Mouse (Mus musculus): ENCODE data around the gene Hist1h2bq. TPM values are rescaled to one million over a fixed set of nuclear protein-coding genes. Genes with fewer than 3 reads are reported as not detected.
"Not testable (repeated sequence)": the region's sequence is repeated elsewhere in the genome, so short reads cannot be mapped to it uniquely, and the experiment has no call there.

The Hist1h2bq gene
- polyA plus RNA-seq, 1 experiment from 2014 or later: 9.6 TPM

- not testable (repeated sequence) for H3K36me3 ChIP-seq (ENCODE audit: control insufficient read depth, insufficient read depth, low read length); H3K27me3 ChIP-seq (ENCODE audit: control insufficient read depth, insufficient read depth, low read length); H3K9me3 ChIP-seq (ENCODE audit: control insufficient read depth, low read length); ATAC-seq (ENCODE audit: insufficient number of reproducible peaks, insufficient read depth, low FRiP score, low read depth)
- H3K4me2 ChIP-seq (ENCODE audit: low read length): peak overlapping the region; percentile 77
- H3K9ac ChIP-seq (ENCODE audit: low read length): peak overlapping the region; percentile 82
- WGBS: 2% methylated on average over 17 of the region's 35 CpGs
- H3K4me1 ChIP-seq (ENCODE audit: control insufficient read depth in 2 of 2, insufficient read depth in 2 of 2, low read length in 2 of 2): peaks cover 7 to 34% of the 10 kb centered on the region in 2 experiments
- H3K27ac ChIP-seq (replicated peaks in 1 of 2; ENCODE audit: control insufficient read depth in 1 of 2, insufficient read depth in 1 of 2, low read depth in 2 of 2, low read length in 2 of 2): peak overlapping the region; percentile 84 to 85
- peak overlapping the region; percentile 44 to 52 for H3K4me3 ChIP-seq (ENCODE audit: control insufficient read depth in 1 of 2, insufficient read depth in 1 of 2, low read depth in 1 of 2, low read length in 2 of 2)
These were observed 27.4 kb downstream of the Hist1h2bq start for GRCm38 (mm10) chr13:21782361-21783254.

GRCm38 (mm10) chr13:21781639-21782038 lies 28.4 kb downstream of the Hist1h2bq start:
- no peak for ATAC-seq (ENCODE audit: insufficient number of reproducible peaks, insufficient read depth, low FRiP score, low read depth)
- no peak overlapping the region for H3K9ac ChIP-seq (ENCODE audit: low read length)
- no peak overlapping the region for H3K27ac ChIP-seq (replicated peaks in 1 of 2; ENCODE audit: control insufficient read depth in 1 of 2, insufficient read depth in 1 of 2, low read depth in 2 of 2, low read length in 2 of 2)
- H3K4me1 ChIP-seq (ENCODE audit: control insufficient read depth in 2 of 2, insufficient read depth in 2 of 2, low read length in 2 of 2): peaks cover 7 to 34% of the 10 kb centered on the region in 2 experiments
- H3K9me3 ChIP-seq (ENCODE audit: control insufficient read depth, low read length): no peaks in the 10 kb centered on the region
- H3K36me3 ChIP-seq (ENCODE audit: control insufficient read depth, insufficient read depth, low read length): no peaks in the 10 kb centered on the region
- no peak overlapping the region for H3K4me2 ChIP-seq (ENCODE audit: low read length)
- H3K4me3 ChIP-seq (ENCODE audit: control insufficient read depth in 1 of 2, insufficient read depth in 1 of 2, low read depth in 1 of 2, low read length in 2 of 2): no peak overlapping the region
- H3K27me3 ChIP-seq (ENCODE audit: control insufficient read depth, insufficient read depth, low read length): no peaks in the 10 kb centered on the region
- 94% methylated on average over 1 of the region's 1 CpGs for WGBS

DNA sequence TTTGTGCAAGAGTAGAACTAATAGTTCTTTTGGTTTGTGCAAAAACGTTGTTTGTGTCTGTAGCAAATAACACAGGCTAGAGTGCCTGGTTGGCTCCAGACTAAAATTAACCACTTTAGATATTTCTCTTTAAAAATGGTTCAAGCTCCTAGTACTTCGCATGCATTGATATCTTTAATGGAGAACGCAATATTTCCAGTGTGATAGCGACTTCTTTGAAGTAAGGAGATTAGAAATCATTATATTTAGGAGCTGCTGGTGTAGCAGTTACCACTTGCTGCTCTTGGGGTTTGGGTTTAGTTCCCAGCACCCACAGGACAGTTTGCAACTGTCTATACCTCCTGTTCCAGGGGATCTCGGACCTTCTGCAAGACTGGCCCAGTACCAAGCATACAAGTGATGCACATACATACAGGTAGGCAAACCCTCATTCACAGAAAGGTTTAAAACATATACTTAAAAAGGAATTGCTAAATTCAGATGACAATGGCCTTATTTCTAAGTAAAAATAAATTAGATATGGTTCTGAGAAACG lies 28.9 kb downstream of the Hist1h2bq start:
- Histone ChIP-seq H3K9ac (ENCODE audit: low read length) (peak overlapping the region; percentile 84), H3K4me1 (ENCODE audit: control insufficient read depth in 2 of 2, insufficient read depth in 2 of 2, low read length in 2 of 2) (peaks cover 6 to 29% of the 10 kb centered on the region in 2 experiments), H3K27ac (replicated peaks in 1 of 2; ENCODE audit: control insufficient read depth in 1 of 2, insufficient read depth in 1 of 2, low read depth in 2 of 2, low read length in 2 of 2) (peak overlapping the region in 1 of 2 experiments; percentile 88; a peak in 3 of 4 replicates), H3K27me3 (ENCODE audit: control insufficient read depth, insufficient read depth, low read length) (no peaks in the 10 kb centered on the region), H3K4me3 (ENCODE audit: control insufficient read depth in 1 of 2, insufficient read depth in 1 of 2, low read depth in 1 of 2, low read length in 2 of 2) (peak overlapping the region in 1 of 2 experiments; percentile 60; a peak in 2 of 4 replicates), H3K36me3 (ENCODE audit: control insufficient read depth, insufficient read depth, low read length) (no peaks in the 10 kb centered on the region), H3K9me3 (ENCODE audit: control insufficient read depth, low read length) (no peaks in the 10 kb centered on the region), H3K4me2 (ENCODE audit: low read length) (peak overlapping the region; percentile 92)
- 41% methylated on average over 6 of the region's 6 CpGs for WGBS
- ATAC-seq (ENCODE audit: insufficient number of reproducible peaks, insufficient read depth, low FRiP score, low read depth): no peak

DNA sequence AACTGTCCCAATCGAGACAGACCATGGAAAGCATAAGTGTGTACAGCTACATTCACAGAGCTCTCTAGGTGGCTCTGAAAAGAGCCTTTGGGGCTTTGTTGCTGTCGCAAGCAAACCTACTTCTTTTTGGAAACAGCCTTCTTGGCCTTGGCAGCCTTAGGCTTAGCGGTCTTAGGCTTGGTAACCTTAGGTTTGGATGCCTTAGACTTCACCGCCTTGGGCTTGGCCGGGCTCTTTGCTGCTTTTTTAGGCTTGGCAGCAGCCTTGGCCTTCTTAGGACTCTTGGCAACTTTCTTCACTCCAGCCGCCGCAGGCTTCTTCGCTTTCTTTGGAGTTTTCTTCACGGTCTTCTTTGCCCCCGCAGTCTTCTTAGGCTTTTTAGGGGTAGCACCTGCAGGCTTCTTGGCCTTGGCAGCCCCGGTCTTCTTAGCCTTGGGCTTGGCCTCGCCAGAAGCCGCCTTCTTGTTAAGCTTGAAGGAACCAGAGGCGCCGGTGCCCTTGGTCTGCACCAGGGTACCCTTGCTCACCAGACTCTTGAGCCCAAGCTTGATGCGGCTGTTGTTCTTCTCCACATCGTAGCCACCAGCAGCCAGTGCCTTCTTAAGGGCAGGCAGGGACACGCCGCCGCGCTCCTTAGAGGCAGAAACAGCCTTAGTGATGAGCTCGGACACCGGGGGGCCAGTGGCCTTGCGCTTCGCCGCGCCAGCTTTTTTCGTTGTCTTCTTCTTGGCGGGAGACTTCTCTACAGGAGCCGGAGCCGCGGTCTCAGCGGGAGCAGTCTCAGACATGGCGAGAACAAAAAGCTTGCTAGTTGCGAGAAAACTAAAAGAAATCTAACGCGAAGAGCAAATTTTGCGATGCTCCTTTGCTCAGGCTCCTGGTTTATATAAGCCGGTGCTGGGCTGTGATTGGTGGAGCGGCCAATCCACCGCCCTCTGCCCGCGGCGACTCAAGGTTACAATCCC lies 29.9 kb downstream of the Hist1h2bq start, which contains the start of gene Hist1h1b:
TSS of gene Hist1h1b (minus strand) at position 859 of the 965 bp plus-strand sequence.
- H3K4me3 ChIP-seq (ENCODE audit: control insufficient read depth in 1 of 2, insufficient read depth in 1 of 2, low read depth in 1 of 2, low read length in 2 of 2): peak within 1 kb of the TSS; percentile 60 to 84
- H3K27me3 ChIP-seq (ENCODE audit: control insufficient read depth, insufficient read depth, low read length): no peaks in the 10 kb centered on the region
- peak within 1 kb of the TSS; percentile 84 for H3K9ac ChIP-seq (ENCODE audit: low read length)
- no peaks in the 10 kb centered on the region for H3K36me3 ChIP-seq (ENCODE audit: control insufficient read depth, insufficient read depth, low read length)
- H3K27ac ChIP-seq (replicated peaks in 1 of 2; ENCODE audit: control insufficient read depth in 1 of 2, insufficient read depth in 1 of 2, low read depth in 2 of 2, low read length in 2 of 2): peak within 1 kb of the TSS; percentile 77 to 88
- WGBS: 1% methylated on average over 44 of the region's 44 CpGs
- H3K4me2 ChIP-seq (ENCODE audit: low read length): peak within 1 kb of the TSS; percentile 92
- no peaks in the 10 kb centered on the region for H3K9me3 ChIP-seq (ENCODE audit: control insufficient read depth, low read length)
- H3K4me1 ChIP-seq (ENCODE audit: control insufficient read depth in 2 of 2, insufficient read depth in 2 of 2, low read length in 2 of 2): peaks cover 5 to 24% of the 10 kb centered on the region in 2 experiments; a peak in 3 of 4 replicates
- ATAC-seq (ENCODE audit: insufficient number of reproducible peaks, insufficient read depth, low FRiP score, low read depth): 0 out of 2 replicates have a peak, but pooled peaks have one; percentile 19

- Histone ChIP-seq H3K36me3 (ENCODE audit: control insufficient read depth, insufficient read depth, low read length) (no peaks in the 10 kb centered on the region), H3K4me3 (ENCODE audit: control insufficient read depth in 1 of 2, insufficient read depth in 1 of 2, low read depth in 1 of 2, low read length in 2 of 2) (peak overlapping the region; percentile 60 to 84), H3K4me1 (ENCODE audit: control insufficient read depth in 2 of 2, insufficient read depth in 2 of 2, low read length in 2 of 2) (peaks cover 5 to 20% of the 10 kb centered on the region in 2 experiments; a peak in 3 of 4 replicates), H3K4me2 (ENCODE audit: low read length) (peak overlapping the region; percentile 92), H3K9ac (ENCODE audit: low read length) (peak overlapping the region; percentile 84), H3K27me3 (ENCODE audit: control insufficient read depth, insufficient read depth, low read length) (no peaks in the 10 kb centered on the region), H3K9me3 (ENCODE audit: control insufficient read depth, low read length) (no peaks in the 10 kb centered on the region), H3K27ac (replicated peaks in 1 of 2; ENCODE audit: control insufficient read depth in 1 of 2, insufficient read depth in 1 of 2, low read depth in 2 of 2, low read length in 2 of 2) (peak overlapping the region; percentile 82 to 88)
- ATAC-seq (ENCODE audit: insufficient number of reproducible peaks, insufficient read depth, low FRiP score, low read depth): peak; percentile 80
- 7% methylated on average over 33 of the region's 33 CpGs for WGBS
These were observed 30.9 kb downstream of the Hist1h2bq start for GRCm38 (mm10) chr13:21778814-21779766.

All from heart, embryonic 14.5 days (tissue).